17 mouse cellular contexts compared by ENCODE assay signal in the genomic region with DNA sequence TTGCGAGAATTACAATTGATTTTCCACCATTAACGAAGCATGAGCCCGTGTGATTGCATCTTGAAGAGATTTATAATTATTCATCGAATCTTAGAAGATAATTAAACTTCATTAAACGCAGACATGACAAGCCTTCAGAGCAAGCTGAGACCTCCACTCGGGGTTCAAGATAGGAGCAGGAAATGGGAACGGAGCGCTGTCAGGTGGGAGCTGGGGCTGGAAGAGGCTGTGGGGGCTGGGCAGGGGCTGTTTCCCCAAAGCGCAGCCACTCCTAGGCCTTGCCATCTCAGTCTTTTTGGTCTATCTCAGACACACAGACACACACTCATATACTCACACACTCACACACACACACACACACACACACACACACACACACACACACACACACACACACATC. TPM values are rescaled to one million over a fixed set of nuclear protein-coding genes. Genes with fewer than 3 reads are reported as not detected.
"Had no signal": no experiment of that assay in that cellular context is flagged by ENCODE, and none has a peak within 500 bp of the region (broad histone marks: within the 10 kb centered on the region; RNA-seq: fewer than 3 reads in every experiment).

No protein-coding gene starts in this region.

- H3K4me3 ChIP-seq: layer of hippocampus, adult 2 months; limb, embryonic 10.5 days; limb, embryonic 13.5 days; liver, embryonic 12.5 days; liver, embryonic 15.5 days; lung, embryonic 15.5 days; megakaryocyte, embryonic 14.5 days; midbrain, embryonic 12.5 days had no signal

- H3K4me2 ChIP-seq: limb, embryonic 13.5 days; liver, embryonic 12.5 days; liver, embryonic 15.5 days; lung, embryonic 15.5 days; midbrain, embryonic 12.5 days had no signal

- H3K9ac ChIP-seq: limb, embryonic 13.5 days; liver, embryonic 12.5 days; liver, embryonic 15.5 days; lung, embryonic 15.5 days; midbrain, embryonic 12.5 days had no signal

- H3K27ac ChIP-seq: kidney, postnatal 0 days; layer of hippocampus, adult 2 months; limb, embryonic 10.5 days; limb, embryonic 13.5 days; liver, embryonic 12.5 days; liver, embryonic 15.5 days; lung, embryonic 15.5 days; midbrain, embryonic 12.5 days had no signal

- H3K27me3 ChIP-seq: limb, embryonic 13.5 days; liver, embryonic 12.5 days; liver, embryonic 15.5 days; lung, embryonic 15.5 days; midbrain, embryonic 12.5 days had no signal

- H3K36me3 ChIP-seq: limb, embryonic 10.5 days; limb, embryonic 13.5 days; liver, embryonic 12.5 days; liver, embryonic 15.5 days; lung, embryonic 15.5 days; midbrain, embryonic 12.5 days had no signal

- H3K9me3 ChIP-seq: limb, embryonic 10.5 days; limb, embryonic 13.5 days; liver, embryonic 12.5 days; liver, embryonic 15.5 days; lung, embryonic 15.5 days; megakaryocyte, embryonic 14.5 days; midbrain, embryonic 12.5 days had no signal

- ATAC-seq: liver, embryonic 12.5 days had no signal

- H3K4me1 ChIP-seq: limb, embryonic 10.5 days; limb, embryonic 13.5 days; liver, embryonic 12.5 days; liver, embryonic 15.5 days; lung, embryonic 15.5 days had no signal

- DNase-seq: kidney, postnatal 25 days; layer of hippocampus, adult 9-11 months; liver; lung, adult 18-20 months; lung, postnatal 10 days; lung, postnatal 36 days; thymus, adult 18-20 months; thymus, postnatal 36 days had no signal

RNA-seq across cellular contexts. Expression of gene Disp3, which starts 52.6 kb away (rescaled TPM):
- polyA plus RNA-seq: liver, embryonic 15.5 days had no signal
